Mouse (Mus musculus): ENCODE measurements around the gene Hrk. TPM values are rescaled to one million over a fixed set of nuclear protein-coding genes. Genes with fewer than 3 reads are reported as not detected.

Gene Hrk
- not detected in 2 replicates for total RNA-seq (2015)
- not detected in 2 replicates for total RNA-seq (2017)

DNA sequence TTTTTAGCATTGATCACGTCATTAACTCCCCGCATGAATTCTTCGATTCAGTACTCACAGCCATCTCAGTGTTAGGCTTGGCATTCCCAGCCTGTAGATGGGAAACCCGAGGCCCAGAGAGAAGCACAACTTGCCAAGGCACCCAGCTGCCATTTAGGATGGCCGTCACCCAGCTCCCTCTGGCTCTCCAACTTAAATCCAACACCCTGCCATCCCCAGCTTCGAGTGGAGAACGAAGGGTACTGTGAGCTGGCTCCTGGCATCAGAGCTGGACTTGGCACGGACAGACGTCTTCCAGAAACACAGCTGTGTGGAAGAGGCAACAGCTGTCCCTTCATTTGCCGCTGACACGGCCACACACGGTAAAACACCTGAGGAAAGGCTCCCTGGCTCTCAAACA is at the start of gene Hrk:
TSS of gene Hrk (plus strand) at position 68 of the 400 bp plus-strand sequence.
- ATAC-seq (ENCODE audit: poor library complexity, severe bottlenecking), result no peak

DNA sequence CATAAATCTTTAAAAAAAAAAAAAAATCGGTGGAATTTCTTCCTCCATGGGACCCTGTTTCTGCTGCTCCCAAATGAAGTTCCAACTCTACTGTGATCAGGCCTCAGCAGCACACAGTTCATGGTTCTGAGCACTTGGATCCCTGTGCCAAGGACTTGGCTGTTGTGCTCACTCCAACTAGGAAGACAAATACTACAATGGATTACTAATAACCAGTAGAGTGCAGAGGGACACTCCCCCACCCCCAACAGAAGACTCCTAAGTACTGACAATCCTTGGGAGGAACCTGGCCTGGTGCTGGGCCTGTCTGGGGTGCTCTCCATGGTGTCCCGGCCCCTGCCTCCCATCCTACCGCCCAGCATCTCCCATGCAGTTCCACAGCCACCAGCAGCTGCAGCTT is 46.1 kb upstream of the Hrk start:
- ATAC-seq (ENCODE audit: poor library complexity, severe bottlenecking), result no peak

DNA sequence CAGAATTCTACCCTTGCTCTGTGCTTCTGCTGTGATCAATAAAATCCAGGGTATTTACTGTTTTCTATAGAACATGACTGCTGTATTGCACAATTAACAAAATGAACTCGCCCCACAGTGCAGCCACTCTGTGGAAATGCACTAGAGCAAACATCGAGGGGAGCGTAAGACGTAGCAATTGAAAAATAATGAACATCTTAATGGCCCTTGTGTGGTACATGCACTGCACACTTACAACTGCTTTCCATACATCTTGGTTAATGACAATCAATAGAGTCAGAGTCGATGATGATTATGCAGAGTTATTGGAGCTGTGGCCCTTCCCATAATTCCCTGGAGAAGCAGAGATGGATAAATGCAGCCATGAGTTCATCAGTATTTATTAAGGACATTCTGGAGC is 45.5 kb upstream of the Hrk start:
- ATAC-seq (ENCODE audit: poor library complexity, severe bottlenecking), result no peak

DNA sequence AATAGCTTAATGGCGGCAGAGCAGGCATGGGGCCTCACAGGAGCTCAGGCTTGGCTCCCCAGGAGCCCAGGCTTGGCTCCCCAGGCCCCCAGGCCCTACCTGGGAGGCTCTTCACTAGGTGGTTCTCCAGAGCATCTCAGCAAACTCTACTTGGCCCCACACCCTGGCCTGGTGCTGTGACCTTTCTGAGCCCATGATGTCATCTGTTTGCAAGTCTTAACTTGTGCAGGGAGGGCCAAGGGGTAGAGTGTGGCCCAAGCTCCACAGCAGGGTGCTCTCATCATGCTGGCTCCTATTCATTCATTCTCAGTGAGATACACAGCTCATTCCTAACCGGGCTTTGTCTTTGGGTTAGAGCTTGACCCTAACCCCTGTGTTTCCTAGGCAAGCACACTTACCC is 43.8 kb upstream of the Hrk start:
- ATAC-seq (ENCODE audit: poor library complexity, severe bottlenecking), result no peak

DNA sequence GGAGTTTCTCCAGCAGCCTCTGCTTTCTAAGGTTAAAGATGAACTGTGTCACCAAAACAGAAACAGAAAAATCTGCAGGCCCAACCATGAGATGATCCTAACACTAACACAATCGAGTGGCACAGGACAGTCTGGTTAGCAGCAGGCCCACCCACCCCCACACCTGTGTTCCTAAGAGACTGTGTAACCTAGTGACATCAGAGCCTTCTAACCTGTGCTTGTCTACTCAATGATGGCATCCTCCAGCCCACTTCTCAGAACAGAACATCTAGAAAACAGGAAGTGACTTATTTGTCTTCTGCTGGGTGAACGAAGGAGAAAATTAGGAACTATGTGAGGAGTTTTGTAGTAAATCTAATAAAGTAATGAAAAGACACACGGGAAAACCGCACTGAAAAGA is 42.5 kb upstream of the Hrk start:
- no peak for ATAC-seq (ENCODE audit: poor library complexity, severe bottlenecking)

DNA sequence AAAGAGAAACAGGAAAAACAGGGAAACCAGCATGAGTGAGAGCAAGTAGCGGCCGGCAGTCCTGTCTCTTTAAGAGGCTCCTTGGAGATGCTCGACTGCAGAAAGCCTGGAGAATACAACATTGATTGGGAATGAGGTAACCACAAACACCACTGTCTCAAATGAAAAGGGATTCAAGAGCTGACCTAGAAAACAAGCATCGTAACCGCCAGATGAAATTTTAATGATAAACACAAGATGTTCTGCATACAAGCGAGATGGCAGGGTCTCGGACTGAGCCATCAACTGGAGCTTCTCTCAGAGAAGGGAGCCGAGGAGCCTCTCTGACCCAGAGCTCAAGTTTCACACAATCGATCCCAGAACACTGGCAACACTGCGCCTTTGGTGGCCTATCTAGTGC is 41.4 kb upstream of the Hrk start:
- no peak for ATAC-seq (ENCODE audit: poor library complexity, severe bottlenecking)

DNA sequence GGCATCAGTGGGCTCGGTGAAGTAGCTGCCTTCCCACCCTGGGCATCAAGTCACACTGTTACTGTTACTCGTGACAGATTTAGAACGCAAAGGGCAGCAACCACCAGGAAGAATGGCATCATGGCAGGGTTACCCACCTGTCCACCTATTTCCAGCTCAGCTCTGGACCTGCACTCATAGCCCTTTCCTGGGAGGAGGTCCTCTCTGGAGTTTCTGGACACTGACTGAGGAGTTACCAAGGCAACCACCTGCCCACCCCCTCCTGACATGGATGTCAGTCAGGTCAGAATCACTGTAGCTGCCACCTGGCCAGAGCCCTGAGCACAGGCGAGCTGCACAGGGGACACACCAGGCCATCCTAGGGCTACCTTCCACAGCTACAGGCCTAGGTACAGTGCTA is 37.8 kb upstream of the Hrk start:
- ATAC-seq (ENCODE audit: poor library complexity, severe bottlenecking), result no peak

DNA sequence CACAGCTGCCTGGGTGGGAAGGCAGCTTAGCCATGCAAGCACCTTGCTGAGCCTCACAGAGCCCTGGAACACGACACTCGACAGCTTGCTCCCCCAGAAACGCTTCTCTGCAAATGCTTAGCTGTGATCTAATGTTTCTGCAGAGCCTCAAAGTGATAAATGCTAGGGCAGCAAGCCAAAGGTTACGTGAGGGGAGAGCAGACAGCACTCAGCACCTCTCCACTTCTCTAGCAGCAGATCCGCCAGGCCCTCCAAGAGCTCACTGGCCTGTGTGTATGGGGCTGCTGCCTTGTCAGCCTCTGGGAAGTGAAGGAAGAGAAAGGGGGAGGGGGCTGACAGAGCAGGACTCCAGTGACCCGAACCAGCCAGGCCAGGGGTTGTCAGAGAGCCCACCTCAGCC is 36.2 kb upstream of the Hrk start:
- ATAC-seq (ENCODE audit: poor library complexity, severe bottlenecking), result no peak

DNA sequence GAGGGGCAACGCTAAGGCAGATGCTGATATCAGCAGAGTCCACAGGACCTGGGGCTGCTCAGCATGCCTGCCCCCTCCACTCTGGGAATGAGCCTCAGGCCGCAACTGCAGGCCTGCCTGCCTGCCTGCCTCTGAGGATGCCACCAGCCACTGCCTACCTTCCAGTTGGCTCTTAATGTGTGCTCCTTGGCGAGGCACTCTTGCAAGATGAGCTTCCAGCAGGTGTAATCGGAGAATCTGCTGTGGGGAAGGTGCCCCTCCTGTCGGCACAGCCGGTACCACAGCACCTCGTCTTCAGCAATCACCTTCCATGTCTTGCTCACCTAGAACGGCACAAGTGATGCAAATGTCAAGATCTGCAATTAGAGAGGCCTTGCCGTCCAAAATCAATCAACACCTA is 35.8 kb upstream of the Hrk start:
- no peak for ATAC-seq (ENCODE audit: poor library complexity, severe bottlenecking)

DNA sequence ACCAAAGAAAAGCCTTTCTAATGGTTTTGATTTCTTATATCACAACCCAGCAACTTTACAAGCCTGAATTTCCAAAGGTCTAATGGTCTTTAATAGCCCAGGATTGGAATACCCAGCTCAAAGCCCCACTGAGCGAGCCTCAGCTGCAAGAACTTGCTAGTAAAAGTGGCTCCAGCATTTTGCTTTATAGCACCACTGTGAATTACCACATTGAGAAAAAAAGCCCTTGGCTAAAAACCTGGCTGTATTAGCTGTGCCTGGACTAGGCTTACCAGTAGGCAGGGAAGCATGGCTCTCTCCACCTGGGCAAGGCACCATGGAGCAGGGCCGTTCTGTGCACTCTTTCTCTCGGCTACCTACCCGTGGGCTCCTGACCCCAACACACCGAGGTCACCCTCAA is 28.1 kb upstream of the Hrk start:
- no peak for ATAC-seq (ENCODE audit: poor library complexity, severe bottlenecking)

DNA sequence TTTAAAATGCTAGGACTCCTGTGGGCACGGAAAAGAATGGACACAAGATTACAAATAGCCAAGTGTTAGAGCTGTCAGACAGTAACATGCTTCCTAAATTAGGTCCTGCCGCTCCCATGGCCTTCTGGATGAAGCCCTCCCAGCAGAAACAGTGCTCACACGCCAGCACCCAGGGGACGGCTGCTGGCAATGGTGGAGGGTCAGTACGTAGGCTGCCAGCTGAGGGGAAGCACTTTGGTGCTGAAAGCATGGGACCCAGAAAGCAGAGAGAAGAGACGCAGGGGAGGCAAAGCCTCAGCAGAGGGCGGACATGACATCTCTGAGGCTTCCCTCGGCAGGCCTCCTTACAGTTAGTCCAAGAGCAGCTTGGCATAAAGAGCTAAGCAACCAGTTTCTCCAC is 24.8 kb upstream of the Hrk start:
- ATAC-seq (ENCODE audit: poor library complexity, severe bottlenecking), result no peak

DNA sequence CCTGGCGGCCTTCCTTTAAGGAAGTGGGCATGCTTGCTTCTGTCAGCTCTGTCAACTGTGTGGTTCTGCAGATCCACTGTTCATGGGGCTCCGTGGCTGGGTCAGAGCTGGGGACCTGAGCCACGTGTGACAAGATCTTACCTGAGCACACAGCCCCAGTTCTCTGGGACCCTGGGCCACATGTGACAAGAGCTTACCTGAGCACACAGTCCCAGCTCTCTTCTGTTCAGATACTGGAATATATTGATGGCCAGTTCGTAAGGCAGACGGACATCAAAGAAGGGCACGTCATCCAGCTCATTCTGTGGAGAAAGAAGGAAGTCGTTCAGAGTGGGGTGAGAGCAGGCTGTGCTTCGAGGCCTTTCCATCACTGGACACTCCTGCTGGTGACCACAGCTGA is 22.0 kb upstream of the Hrk start:
- no peak for ATAC-seq (ENCODE audit: poor library complexity, severe bottlenecking)

DNA sequence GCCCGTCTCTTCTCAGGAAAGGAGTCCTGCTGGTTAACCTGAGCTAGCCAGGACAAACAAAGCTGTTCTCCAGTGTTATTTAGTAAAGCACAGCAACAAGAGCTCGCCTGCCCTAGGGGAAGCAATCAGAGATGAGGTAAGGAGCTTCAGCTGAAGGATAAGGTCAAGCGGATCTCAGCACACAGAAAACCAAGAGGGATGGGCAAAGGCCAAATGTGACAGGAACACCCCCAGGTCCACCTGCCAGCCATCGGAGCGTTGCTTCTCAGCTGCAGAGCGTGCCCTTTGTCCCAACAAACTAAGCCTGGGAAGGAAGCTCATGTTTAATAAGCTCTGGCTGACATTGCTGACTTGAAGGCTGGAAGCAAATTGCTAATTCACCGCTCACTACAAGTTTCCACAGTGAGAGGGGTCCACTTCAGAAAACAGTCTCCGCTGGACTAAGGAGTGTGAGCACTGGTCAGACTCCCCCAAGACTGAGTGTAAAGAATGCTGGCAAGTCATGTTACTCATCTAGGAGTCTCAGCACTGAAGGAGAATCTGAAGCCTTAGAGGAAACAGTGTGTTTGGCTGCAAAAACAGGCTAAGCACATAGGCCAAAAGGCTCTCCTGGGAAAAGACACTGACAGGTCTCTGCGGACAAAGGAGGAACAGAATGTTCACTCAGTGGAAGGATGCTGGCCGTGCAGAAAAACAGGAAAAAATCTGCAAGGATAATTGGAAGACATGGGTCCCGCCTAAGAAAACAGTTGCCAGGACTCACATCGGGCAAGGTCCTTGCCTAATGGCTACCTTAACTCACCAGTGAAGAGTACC is 21.0 kb upstream of the Hrk start:
- ATAC-seq (ENCODE audit: poor library complexity, severe bottlenecking), result no peak

DNA sequence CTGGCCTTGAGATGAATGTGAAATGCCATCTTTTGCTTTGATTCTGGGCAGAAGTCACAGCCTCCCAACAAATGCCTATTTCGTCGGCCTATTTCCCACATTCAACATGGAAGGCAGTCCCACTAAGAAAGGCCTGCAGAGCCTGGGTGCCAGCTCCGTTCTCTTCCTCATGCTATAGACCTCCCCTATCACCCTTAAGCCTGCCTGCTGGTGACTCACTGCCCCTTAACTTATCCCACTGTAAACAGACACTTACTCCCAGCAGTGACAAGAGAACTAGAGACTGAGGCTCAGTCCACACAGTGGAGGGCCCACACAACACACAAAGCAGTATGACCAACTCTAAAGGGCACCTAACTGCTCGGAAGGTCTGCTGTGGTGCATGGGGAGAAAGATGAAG is 20.1 kb upstream of the Hrk start:
- ATAC-seq (ENCODE audit: poor library complexity, severe bottlenecking), result no peak

DNA sequence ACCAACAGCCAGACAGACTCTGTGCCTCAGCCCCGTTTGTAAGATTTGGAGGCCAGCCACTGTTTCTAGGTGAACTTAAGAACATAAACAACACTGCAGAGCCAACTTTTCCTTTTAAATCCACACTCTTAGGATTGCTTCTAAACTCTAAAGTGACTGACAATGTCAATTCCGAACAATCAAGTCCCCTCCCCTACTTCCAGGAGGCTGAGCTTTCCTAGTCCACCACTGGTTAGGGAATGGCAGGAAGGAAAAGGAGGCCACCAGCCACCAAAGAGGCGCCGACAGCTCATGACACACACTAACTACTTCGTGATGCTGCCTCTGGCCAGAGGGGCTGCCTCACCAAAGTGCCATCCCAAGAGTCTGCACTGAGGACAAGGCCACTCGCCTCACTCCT is 19.7 kb upstream of the Hrk start:
- no peak for ATAC-seq (ENCODE audit: poor library complexity, severe bottlenecking)

DNA sequence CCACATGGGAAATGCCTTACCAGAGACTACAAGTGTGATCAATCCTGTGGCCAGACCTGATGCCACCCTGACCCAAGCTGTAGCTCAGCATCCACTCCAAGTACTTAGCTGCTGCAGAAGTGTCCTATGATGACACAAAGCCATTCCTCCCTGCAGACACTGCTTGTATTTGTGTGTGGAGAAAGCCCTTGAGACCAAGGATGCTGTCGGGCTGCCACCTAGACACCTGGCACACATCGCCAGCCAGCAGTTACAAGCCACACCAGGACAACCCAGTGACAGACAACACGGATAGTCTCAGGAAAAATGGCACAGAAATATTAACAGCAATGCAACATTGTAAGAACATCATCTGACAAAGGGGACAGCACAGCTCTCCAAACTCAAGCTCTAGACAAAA is 19.0 kb upstream of the Hrk start:
- no peak for ATAC-seq (ENCODE audit: poor library complexity, severe bottlenecking)

DNA sequence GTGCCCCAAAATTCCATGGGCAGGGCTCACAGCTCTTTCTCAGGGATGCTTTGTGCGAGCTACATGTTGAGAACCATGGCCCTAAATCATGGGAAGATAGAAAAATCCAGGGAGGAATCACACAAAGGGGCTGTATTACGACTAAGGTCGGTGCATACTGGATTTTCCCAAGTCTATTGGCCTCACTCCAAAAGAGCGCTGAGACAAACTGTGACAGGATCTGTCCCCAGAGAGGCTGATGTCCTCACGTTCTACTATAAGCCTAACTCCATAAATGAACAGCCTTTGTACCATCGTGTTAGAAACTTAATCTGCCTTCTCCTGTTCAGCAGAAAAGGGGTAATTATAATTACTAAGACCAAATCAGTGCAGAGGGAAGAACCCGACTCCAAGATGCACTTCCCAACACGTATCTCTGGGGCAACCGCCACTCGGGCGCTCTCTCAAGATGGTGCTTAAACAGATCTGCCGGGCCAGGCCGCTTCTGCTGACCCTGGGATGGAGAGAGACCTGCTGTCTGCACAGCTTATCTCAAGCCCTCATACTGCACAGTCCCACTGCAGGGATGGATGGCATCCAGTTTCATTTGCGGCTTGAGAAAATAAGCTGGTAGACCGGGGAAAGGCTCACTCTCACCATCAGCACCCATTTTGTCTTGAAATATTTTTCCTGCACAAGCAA is 18.3 kb upstream of the Hrk start:
- no peak for ATAC-seq (ENCODE audit: poor library complexity, severe bottlenecking)

DNA sequence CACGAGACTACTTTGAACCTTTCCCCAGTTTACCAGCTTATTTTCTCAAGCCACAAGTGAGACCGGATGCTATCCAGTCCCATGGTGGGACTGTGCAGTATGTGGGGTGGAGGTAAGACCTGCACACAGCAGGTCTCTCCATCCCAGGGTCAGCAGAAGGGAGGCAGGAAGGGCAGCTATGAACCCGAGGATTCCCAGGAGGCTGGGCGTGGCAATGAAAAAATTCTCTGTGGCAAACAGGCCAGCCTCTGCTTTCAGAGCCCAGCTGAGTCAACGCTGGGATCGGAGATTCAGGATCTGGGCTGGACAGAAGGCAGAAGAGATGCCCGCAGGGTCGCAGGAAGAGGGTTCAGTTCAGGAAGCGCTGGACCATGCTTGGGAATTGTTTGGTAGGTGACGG is 17.2 kb upstream of the Hrk start:
- ATAC-seq (ENCODE audit: poor library complexity, severe bottlenecking), result no peak

DNA sequence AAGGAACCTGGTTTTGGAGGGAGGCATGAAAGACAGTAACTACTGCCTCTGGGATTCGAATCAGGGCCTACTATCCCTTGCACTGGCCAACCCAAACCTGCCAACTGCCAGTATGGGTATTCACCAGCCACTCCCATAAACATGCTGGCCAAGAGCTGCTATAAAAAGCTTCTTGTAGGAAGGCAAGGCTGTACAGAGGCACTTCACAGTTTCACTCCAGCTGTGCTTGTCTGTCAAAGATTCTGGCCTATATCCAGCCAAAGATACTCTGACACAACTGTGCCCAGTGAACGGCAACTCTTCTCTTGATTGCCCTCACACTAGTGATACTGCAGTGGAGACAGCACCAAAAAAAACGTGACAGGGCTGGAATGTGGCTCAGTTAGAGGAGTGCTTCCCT is 14.7 kb upstream of the Hrk start:
- no peak for ATAC-seq (ENCODE audit: poor library complexity, severe bottlenecking)

DNA sequence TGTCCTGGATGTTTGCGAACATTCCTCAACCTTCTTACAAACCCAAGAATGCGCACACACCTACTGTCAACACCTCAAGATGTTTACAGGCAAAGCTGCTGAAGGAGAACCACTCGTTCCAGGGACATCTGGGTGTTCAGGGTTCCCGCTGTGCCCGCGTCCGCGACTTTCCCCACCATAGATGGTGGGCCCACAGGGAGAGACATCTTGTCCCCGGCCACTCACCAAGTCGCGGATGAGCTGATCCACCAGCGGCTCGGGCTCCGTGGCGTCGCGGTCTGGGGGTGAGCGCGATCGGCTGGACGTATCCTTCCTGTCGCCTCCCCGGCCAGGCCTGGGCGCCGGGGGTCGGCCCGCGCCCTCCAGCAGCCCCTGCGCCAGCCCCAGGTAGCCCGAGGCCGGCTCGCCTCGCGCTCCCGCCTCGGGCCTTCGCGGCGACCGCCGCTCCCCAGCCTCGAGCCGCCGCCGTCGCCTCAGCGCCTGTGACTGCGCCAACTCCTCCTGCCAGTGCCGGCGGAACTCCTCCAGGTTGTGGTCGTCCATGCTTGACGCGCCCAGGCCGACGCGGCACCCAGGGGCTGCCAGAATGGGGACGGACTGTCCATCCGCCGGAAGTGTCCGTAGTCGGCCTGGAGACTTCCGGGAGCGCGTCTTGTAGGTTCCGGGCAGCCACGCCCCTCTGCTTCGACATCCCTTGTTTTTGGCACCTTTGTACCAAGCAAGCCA is 9.4 kb upstream of the Hrk start, which contains the start of gene Fbxw8:
TSS of gene Fbxw8 (minus strand) at position 626 of the 726 bp plus-strand sequence.
- ATAC-seq (ENCODE audit: poor library complexity, severe bottlenecking), result peak; percentile 100

DNA sequence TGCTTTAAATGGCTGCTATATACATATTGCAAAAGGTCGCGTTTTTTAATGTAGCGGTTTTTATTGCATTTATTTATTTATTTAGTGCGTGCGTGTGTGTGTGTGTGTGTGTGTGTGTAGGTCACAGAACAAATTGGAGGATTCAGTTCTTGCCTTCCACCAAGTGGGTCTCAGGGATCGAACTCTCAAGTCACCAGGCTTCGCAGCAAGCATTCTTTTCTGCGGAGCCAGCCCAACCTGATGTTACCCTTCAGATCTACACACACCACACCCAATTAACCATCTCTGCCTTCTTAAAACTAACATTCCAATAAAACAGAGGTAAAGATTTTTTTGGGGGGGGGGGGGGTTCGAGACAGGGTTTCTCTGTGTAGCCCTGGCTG is 8.9 kb upstream of the Hrk start:
- ATAC-seq (ENCODE audit: poor library complexity, severe bottlenecking), result no peak

DNA sequence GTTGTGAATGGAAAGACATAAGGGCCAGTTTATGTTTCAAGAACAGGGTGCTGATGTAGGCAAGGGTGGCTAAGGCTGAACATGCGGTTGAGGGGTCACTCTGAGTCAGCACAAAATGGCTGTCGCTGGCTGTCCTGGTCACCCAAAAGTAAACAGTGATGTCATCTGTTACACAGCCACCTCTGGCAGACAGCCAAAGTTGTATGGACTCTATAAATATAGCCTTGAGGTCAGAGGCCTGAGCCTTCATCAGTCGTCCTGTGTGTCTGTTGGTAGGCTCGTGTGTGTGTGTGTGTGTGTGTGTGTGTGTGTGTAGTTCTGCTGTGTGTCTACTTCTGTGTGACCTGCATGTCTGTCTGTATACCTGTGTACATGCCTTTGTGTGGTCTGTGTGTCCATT is 7.5 kb upstream of the Hrk start:
- ATAC-seq (ENCODE audit: poor library complexity, severe bottlenecking), result no peak
